17 mouse cellular contexts compared by ENCODE assay signal in the genomic region with DNA sequence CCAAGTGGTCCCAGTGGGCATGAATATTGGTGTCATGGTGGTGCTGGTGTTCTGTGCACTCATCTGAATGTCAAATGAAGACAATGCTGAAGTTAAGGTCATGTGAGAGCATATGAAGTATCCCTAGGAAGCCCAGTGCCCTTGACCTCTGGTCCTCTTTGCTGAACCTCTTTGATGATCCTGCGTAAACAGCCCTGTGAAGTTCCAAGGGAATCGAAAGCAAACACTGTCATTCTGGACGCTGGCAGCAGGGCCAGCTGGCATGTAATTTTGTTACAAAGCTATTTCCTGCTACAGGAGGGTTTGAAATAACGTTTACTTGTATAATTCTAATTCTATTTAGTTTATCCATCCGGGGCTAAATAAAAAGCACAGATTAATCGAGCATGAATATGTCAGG.
DNase-seq lines count a peak whose midpoint lies in the region; ATAC-seq and TF ChIP-seq lines count a peak whose summit lies in the region.
"Had no signal": no experiment of that assay in that cellular context is flagged by ENCODE, and none has a peak within 500 bp of the region (broad histone marks: within the 10 kb centered on the region; RNA-seq: fewer than 3 reads in every experiment).

No protein-coding gene starts in this region.

- no peak overlapping the region for H3K4me2 ChIP-seq in liver, postnatal 0 days (ENCODE audit: low read depth, low read length)
- no peak overlapping the region for H3K4me2 ChIP-seq in liver, embryonic 12.5 days
- no peak overlapping the region for H3K4me2 ChIP-seq in hindbrain, embryonic 16.5 days (ENCODE audit: low read length)
- no peak overlapping the region for H3K4me2 ChIP-seq in intestine, postnatal 0 days (replicated peaks; ENCODE audit: low read depth)
- H3K4me2 ChIP-seq: heart, embryonic 15.5 days; limb, embryonic 13.5 days; lung, embryonic 15.5 days; midbrain, embryonic 12.5 days had no signal

- no peak for DNase-seq in cerebellum, adult 11 months
- DNase-seq in liver, postnatal 0 days: peak; percentile 14
- peak; percentile 47 for DNase-seq in cerebellum, adult 9-10 months
- peak; percentile 8 for DNase-seq in lung, postnatal 14 days
- DNase-seq: right cerebral cortex, postnatal 4 days; thymus, adult 18-20 months had no signal

- peak; percentile 67; the same call in 1 of the 2 replicates for ATAC-seq in cerebellum, adult (ENCODE audit: insufficient number of reproducible peaks, low FRiP score, low TSS enrichment)
- ATAC-seq in liver, postnatal 0 days: peak; percentile 50; the same call in 1 of the 2 replicates
- ATAC-seq in liver, embryonic 12.5 days: no peak
- no peak for ATAC-seq in hindbrain, embryonic 16.5 days
- ATAC-seq in intestine, postnatal 0 days: no peak

- no peaks in the 10 kb centered on the region for H3K27me3 ChIP-seq in liver, postnatal 0 days (ENCODE audit: insufficient read depth, low read length)
- H3K27me3 ChIP-seq in liver, embryonic 12.5 days (replicated peaks): no peaks in the 10 kb centered on the region
- no peaks in the 10 kb centered on the region for H3K27me3 ChIP-seq in hindbrain, embryonic 16.5 days (replicated peaks; ENCODE audit: control insufficient read depth, insufficient read depth, low read length)
- H3K27me3 ChIP-seq in intestine, postnatal 0 days (replicated peaks; ENCODE audit: control insufficient read depth, insufficient read depth, low read length): no peaks in the 10 kb centered on the region
- H3K27me3 ChIP-seq: heart, embryonic 15.5 days; limb, embryonic 13.5 days; lung, embryonic 15.5 days; midbrain, embryonic 12.5 days had no signal

- no peaks in the 10 kb centered on the region for H3K4me1 ChIP-seq in liver, postnatal 0 days (ENCODE audit: insufficient read depth)
- H3K4me1 ChIP-seq in liver, embryonic 12.5 days: no peaks in the 10 kb centered on the region
- no peaks in the 10 kb centered on the region for H3K4me1 ChIP-seq in hindbrain, embryonic 16.5 days (ENCODE audit: control insufficient read depth, insufficient read depth, low read depth, low read length)
- H3K4me1 ChIP-seq in intestine, postnatal 0 days (replicated peaks; ENCODE audit: control insufficient read depth, insufficient read depth, low read length): no peaks in the 10 kb centered on the region
- H3K4me1 ChIP-seq: heart, embryonic 15.5 days; limb, embryonic 13.5 days; lung, embryonic 15.5 days; midbrain, embryonic 12.5 days had no signal

- H3K27ac ChIP-seq in liver, postnatal 0 days (ENCODE audit: low read depth): no peak overlapping the region
- H3K27ac ChIP-seq in liver, embryonic 12.5 days: no peak overlapping the region
- H3K27ac ChIP-seq in hindbrain, embryonic 16.5 days (ENCODE audit: low read depth, low read length): no peak overlapping the region
- H3K27ac ChIP-seq in intestine, postnatal 0 days (ENCODE audit: low read depth, low read length): no peak overlapping the region
- H3K27ac ChIP-seq: heart, embryonic 15.5 days; kidney, postnatal 0 days; left cerebral cortex, adult 2 months; limb, embryonic 13.5 days; lung, embryonic 15.5 days; midbrain, embryonic 12.5 days had no signal

- 44% methylated on average over 6 of the region's 6 CpGs for WGBS in liver, postnatal 0 days (ENCODE audit: insufficient replicate concordance)
- WGBS in liver, embryonic 12.5 days (ENCODE audit: insufficient replicate concordance): 54% methylated on average over 6 of the region's 6 CpGs
- WGBS in hindbrain, embryonic 16.5 days: 59% methylated on average over 6 of the region's 6 CpGs
- 31% methylated on average over 6 of the region's 6 CpGs for WGBS in intestine, postnatal 0 days

- TF ChIP-seq CTCF in liver, postnatal 0 days (IDR thresholded peaks at IDR 0.05; ENCODE audit: low read depth): no peak
- TF ChIP-seq CTCF in intestine, postnatal 0 days (IDR thresholded peaks at IDR 0.05; ENCODE audit: low read depth): no peak

- no peak overlapping the region for H3K9ac ChIP-seq in liver, postnatal 0 days (replicated peaks)
- H3K9ac ChIP-seq in liver, embryonic 12.5 days: no peak overlapping the region
- H3K9ac ChIP-seq in hindbrain, embryonic 16.5 days (ENCODE audit: low read depth, low read length): no peak overlapping the region
- no peak overlapping the region for H3K9ac ChIP-seq in intestine, postnatal 0 days (ENCODE audit: low read depth, low read length)
- H3K9ac ChIP-seq: heart, embryonic 15.5 days; limb, embryonic 13.5 days; lung, embryonic 15.5 days; midbrain, embryonic 12.5 days had no signal

- TF ChIP-seq EP300 in liver, postnatal 0 days (IDR thresholded peaks at IDR 0.05; ENCODE audit: low read depth): no peak

- H3K4me3 ChIP-seq in liver, postnatal 0 days (ENCODE audit: low read depth, low read length): no peak overlapping the region
- no peak overlapping the region for H3K4me3 ChIP-seq in liver, embryonic 12.5 days
- H3K4me3 ChIP-seq in hindbrain, embryonic 16.5 days (ENCODE audit: low read length): no peak overlapping the region
- no peak overlapping the region for H3K4me3 ChIP-seq in intestine, postnatal 0 days (ENCODE audit: low read depth, low read length)
- H3K4me3 ChIP-seq: erythroblast, embryonic 14.5 days; heart, embryonic 15.5 days; left cerebral cortex, adult 2 months; limb, embryonic 13.5 days; lung, embryonic 15.5 days; midbrain, embryonic 12.5 days had no signal

- no peaks in the 10 kb centered on the region for H3K36me3 ChIP-seq in liver, postnatal 0 days (replicated peaks; ENCODE audit: insufficient read depth, low read length)
- H3K36me3 ChIP-seq in liver, embryonic 12.5 days: no peaks in the 10 kb centered on the region
- H3K36me3 ChIP-seq in hindbrain, embryonic 16.5 days (ENCODE audit: control insufficient read depth, insufficient read depth, low read length): no peaks in the 10 kb centered on the region
- H3K36me3 ChIP-seq in intestine, postnatal 0 days (ENCODE audit: control insufficient read depth, insufficient read depth): no peaks in the 10 kb centered on the region
- H3K36me3 ChIP-seq: heart, embryonic 15.5 days; limb, embryonic 13.5 days; lung, embryonic 15.5 days; midbrain, embryonic 12.5 days had no signal

- no peaks in the 10 kb centered on the region for H3K9me3 ChIP-seq in liver, postnatal 0 days (ENCODE audit: low read length)
- H3K9me3 ChIP-seq in liver, embryonic 12.5 days (replicated peaks): no peaks in the 10 kb centered on the region
- no peaks in the 10 kb centered on the region for H3K9me3 ChIP-seq in hindbrain, embryonic 16.5 days (ENCODE audit: control insufficient read depth, low read length)
- H3K9me3 ChIP-seq in intestine, postnatal 0 days (ENCODE audit: control insufficient read depth): no peaks in the 10 kb centered on the region
- H3K9me3 ChIP-seq: heart, embryonic 15.5 days; limb, embryonic 13.5 days; lung, embryonic 15.5 days; midbrain, embryonic 12.5 days had no signal

Comparison
In these comparisons a context has a peak if more than half of its experiments do, and no peak if none do; other contexts are left out.
1. ATAC-seq: peak in cerebellum, adult (single experiment) and liver, postnatal 0 days (single experiment); none in liver, embryonic 12.5 days (single experiment), hindbrain, embryonic 16.5 days (single experiment) and intestine, postnatal 0 days (single experiment).